Mouse (Mus musculus): Measurements from ENCODE around the gene Cox19.
A peak's percentile ranks its signal among the peaks of the same experiment; 100 is the strongest.

Cox19 gene

GRCm38 (mm10) chr5:139326986-139327633 lies 24.1 kb downstream of the Cox19 start:
- DNase-seq: no peak

GRCm38 (mm10) chr5:139326111-139326696 lies 25.0 kb downstream of the Cox19 start:
- DNase-seq: no peak

DNA sequence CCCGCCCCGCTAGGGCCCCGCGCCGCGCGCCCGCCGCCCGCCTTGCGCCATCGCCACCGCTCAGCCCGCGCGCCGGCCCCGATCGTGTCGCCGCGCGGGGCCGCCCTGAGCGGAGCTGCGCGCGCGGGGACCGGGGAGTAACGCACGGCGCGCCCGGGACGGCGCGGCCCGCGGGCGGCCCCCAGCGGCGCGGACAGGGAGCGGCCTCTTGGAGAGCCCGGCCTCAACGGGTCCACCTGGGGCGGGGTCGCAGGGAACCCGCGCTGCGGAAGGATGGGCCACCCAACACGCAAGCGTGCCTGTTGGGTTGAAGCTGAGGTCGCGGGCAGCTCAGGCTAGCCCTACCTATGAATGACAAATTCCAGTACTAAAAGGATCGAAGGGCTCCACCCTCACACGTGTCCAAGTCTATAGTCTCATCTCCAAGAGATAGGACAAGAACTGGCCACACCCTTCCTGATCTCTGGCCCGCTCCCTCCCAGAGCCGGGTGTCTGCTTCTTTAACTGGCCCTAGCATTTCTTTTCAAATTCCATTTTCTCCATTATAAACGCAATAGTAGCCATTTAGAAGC lies 25.7 kb downstream of the Cox19 start, which contains the start of gene Adap1:
Adap1 (minus strand) TSS at position 228 of the 572 bp plus-strand sequence.
- DNase-seq: peak; percentile 55 to 80

DNA sequence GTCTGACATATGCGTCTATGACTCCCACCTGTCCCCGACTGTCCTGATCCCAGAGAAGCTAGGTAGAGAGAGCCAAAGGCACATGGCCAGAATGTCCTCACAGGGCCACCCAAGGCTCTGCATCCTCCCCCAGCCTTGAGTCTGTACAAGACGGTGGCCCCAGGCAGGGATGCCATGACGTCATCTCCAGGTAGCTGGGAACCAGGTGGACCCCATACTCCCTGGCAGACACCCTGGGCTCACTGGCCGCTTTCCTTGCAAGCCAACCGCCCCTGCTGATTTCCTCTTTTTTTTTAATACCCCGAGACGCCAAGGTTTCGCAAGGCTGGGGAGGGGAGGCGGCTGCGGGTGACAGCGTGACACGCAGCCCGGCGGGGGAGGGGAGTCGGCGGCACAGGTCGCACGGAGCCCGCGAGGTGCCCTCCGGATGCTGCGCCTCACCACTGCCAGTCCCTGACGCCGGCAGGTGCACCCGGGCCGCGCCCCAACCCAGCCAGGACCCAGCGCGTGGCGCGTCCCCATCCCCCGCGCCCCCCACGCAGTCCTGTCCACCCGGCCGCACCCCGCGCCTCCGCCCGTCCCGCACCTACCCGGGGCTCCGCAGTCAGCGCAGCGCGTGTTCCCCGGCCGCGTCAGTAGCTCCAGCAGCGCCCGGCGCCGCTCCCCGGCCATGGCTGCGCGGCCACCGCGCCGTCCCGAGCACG lies 26.4 kb downstream of the Cox19 start:
- DNase-seq: peak in 1 of 2 experiments; percentile 64

GRCm38 (mm10) chr5:139324045-139324491 lies 27.1 kb downstream of the Cox19 start:
- peak; percentile 41 to 69 for DNase-seq

- peak; percentile 76 to 81 for DNase-seq
Measured at GRCm38 (mm10) chr5:139323260-139323924, 27.8 kb downstream of the Cox19 start.

- DNase-seq: no peak
Measured at GRCm38 (mm10) chr5:139321331-139321730, 29.9 kb downstream of the Cox19 start.

DNA sequence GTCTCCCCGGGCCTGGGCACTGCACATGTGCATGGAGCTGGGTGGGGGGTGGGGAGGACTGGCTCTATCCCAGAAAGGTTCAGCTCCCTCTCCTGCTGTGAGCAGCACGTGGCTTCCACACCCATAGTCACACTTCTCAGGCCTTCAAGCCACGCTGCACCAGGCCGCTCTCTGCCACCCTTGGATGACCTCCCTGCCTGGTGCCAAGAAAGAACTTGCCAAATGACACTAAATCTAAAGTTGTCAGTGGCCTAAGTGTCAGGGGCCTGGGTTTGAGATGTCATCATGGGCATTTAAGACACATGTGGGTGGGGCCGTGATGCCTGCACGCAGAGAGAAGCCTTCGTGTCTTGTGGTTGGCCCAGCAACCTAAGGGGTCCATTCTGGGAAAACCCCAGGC lies 30.8 kb downstream of the Cox19 start:
- peak; percentile 72 to 88 for DNase-seq

- DNase-seq: peak; percentile 32 to 52
Measured at GRCm38 (mm10) chr5:139317751-139318504, 33.3 kb downstream of the Cox19 start.

GRCm38 (mm10) chr5:139316982-139317675 lies 34.1 kb downstream of the Cox19 start:
- peak; percentile 95 to 99 for DNase-seq

DNA sequence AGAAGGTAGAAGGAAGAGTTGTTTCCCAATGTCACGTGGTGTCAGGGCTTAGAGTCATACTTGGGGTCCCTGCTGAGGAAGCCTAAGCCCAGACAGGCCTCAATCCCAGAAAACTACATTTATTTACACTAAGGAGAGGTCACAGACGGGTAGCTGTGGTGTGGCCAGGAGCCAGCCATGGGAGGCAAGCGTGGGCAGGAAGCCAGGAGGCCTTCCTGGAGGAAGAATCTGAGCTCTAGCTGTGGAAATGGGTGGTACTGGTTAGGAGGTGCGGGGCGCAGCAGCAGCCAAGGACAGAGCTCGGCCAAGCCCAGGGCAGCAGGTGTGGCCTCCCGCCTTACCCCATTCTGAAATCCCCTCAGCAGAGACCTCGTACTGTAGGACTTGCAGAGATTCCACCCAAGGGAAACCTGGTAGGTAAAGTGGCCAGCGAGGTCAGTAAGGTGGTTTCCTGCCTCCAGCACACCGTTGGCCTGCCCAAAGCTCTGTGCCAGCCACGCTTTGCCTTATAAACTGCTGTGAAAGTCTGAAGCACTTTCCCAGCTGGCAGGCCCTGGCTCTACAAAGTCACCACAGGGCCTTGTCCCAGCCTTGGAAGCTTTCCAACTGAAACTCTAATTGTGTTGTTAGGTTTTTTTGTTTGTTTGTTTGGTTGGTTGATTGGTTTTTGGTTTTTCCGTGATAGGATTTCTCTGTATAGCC lies 36.1 kb downstream of the Cox19 start:
- DNase-seq: peak; percentile 68 to 70

DNA sequence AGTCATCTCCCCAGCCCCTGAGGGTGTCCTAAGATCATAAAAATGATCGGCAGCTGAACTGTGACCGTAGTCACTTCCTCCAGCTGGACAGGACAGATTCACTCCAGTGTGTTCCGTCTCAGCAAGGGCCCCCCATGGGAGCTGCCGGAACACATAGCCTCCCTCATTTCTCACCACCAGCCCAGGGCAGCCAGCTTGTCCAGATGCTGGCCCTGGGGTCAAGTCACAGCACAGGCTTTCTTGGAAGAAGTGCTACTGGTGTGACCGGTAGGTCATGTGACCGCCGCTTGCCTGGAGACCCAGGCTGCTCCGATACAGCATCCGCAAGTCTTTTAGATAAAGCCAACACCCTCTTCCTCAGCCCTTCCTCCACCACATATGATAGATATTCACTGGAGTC lies 37.7 kb downstream of the Cox19 start:
- peak; percentile 42 to 76 for DNase-seq

- no peak for DNase-seq
Measured at GRCm38 (mm10) chr5:139311822-139312221, 39.4 kb downstream of the Cox19 start.

GRCm38 (mm10) chr5:139310477-139310876 lies 40.7 kb downstream of the Cox19 start:
- DNase-seq: no peak

- no peak for DNase-seq
Measured at GRCm38 (mm10) chr5:139309946-139310345, 41.3 kb downstream of the Cox19 start.

GRCm38 (mm10) chr5:139303646-139304061 lies 47.6 kb downstream of the Cox19 start:
- DNase-seq: no peak

DNA sequence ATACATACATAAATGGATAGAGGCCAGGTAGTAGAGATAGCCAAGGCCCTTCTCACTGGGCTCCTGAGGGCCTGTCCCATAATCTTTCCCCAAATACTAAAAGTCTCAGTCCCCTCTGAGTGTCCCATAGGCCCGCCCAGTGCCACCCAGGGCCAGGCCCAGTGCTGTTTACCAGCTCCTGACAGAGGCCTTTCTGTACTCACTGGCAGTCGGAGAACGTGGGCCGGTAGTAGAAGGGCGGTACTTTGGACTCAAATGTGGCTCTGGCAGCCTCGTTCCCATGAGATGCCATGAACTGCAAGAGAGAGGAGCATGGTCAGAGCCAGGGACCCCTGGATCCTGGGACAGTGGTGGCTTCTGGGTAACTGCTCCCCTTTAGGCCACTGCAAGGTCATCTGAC lies 49.1 kb downstream of the Cox19 start:
- DNase-seq: no peak

DNA sequence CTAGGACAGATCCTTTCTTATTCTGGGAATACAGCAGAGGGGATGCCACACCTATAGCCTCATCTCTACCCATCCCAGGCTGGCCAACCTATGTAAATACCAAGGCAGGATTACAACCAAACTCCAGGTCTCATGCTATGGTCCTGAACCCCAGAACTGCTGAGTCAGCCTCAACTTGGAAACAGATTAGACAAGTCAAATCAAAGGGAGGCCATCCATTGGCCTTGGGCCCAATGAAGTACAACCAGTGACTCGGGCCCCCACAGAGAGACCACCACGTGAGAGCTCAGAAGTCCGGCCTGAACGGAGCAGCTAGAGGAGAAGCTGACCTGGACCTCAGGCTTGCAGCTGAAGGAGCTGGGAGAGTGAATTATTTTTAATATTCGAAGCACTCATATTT lies 53.5 kb downstream of the Cox19 start:
- DNase-seq: no peak

DNA sequence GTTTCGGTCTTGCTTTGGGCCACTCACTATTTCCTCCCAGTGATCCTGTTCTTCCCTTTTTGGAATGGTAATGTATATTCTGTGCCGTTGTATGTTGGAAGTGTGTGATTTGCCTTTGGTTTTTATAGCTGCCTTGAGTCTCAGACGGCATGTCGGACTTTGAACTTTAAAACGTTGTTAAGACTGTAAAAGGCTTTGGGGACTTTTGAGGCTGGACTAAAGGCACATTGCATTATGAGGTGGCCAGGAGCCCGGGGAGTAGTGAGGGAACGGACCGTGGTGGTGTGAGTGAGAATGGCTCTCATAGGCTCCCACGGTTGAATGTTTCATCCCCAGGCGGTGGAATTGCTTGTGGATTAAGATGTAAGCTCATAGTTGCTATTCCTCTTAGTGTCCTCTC lies 54.1 kb downstream of the Cox19 start:
- DNase-seq: no peak

DNA sequence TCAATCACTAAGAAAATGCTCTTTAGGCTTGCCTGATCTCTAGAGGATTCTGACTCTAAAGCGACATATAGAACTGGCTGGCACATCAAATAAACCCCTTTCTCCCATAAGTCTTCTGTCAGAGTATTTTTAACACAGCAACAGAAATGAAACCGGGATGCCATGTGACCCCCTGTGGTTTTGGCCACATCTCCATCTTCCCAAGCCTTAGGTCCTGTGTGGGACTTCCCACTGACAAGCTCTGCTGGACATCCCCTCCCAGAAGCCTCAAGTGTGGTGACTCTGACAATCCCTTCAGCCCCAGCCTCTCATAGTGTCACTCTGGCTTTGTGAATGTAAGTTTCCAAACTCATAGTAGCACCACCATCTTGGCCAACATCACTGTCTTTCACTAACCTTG lies 57.1 kb downstream of the Cox19 start:
- no peak for DNase-seq

All from kidney, postnatal 25 days (tissue).